Mouse (Mus musculus): Measurements from ENCODE around the gene Gng7.

Gng7 gene

DNA sequence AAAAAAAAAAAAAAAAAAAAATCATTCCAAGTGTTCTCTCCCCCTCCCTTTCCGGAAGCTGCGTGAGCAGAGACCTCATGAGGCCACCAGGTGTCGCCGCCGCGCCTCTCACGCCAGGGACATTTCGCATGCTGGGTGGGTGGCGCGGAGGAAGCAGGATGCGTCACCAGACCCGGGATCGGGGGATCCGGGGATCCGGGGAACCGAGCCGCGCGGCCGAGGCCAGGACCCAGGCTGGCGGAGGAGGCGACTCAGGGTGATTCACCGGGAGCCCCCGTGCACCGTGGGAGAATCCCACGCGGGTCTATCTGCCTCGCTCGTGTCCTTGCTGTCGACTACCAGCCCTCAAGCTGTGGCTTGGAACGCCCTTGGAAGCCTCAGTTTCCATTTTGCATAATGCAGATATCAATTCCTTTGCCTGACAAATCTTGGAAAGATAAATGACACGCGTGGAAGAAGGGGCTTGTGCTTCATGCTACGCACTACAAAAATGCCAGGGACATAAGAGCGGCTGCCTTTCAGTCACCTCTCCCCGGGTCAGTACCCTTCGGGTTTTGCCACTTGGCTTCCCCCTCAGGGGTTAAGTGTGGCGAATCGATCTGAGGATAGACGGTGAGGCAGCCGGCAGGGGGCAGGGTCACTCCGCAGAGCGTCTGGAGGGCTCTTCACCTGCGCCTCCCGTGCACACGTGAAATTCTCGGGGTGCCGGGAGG, 86.0 kb downstream of the Gng7 start:
- DNase-seq (ENCODE audit: low read depth): peak; percentile 85

DNA sequence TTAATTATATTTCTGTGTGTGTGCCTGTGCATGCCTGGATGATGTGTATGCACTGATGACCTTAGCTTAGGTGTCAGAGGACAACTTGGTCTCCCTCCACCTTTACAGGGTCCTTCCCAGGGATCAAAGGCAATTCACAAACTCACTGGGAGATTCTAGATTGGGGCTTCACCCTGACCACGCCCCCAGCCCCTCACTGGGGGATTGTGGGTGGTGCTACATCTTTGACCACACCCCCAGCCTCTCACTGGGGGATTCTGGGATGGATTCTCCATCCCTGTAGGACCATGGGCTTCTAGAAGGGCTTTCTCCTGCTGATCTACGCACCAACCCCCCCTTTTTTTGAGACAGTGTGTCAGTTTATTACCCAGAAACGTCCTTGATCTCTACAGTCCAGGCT, 89.3 kb downstream of the Gng7 start:
- DNase-seq (ENCODE audit: low read depth): no peak

DNA sequence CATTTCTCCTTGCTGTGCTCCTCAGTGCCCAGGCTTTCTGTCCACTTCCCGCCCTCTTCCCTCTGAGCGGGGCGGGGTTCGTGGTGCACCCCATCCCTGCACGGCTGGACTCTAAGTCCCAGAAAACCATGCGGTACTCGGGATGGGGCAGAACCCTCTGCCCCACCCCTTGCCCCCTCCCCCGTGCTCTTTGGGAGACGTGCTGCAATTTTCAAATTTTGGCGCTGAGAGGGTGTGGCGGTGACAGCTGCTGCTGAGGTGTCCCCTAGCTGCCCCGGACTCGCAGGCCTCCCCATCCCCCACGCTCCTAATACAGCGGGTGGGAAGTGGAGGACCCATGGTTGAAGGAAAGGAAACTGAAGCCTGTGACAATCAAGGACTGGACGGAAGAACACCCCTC, 92.8 kb downstream of the Gng7 start:
- DNase-seq (ENCODE audit: low read depth): no peak

DNA sequence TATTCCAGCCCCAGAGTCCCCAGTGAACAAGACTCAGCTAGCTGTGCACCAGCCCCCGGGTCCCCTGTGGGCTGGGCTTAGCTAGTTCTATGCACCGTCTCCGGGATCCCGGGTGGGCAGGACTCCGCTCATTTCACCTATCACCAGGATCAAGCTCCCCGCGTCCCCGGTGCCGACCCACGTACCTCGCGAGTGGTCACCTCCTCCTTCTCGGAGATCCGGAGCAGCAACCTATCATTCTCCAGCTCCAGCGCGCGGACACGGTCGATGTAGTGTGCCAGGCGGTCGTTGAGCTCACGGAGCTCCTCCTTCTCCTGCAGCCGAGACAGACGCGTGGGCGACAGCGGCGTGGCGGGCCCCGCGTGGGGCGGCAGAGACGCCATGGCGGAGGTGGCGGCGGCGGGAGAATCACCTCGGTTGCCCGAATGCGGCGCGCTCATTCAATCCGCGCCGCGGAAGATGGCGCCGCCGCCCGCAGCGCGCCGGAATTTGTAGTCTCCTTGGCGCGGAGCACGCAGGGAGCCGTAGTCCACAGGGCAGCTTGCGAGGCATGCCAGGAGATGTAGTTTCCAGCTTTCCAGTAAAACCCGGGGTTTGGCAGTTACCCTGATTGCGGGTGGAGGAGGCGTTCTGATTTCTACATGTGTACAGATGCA, 96.8 kb downstream of the Gng7 start, which contains the start of gene Lmnb2:
TSS of gene Lmnb2 (minus strand) at position 467 of the 656 bp plus-strand sequence.
- DNase-seq (ENCODE audit: low read depth): no peak

DNA sequence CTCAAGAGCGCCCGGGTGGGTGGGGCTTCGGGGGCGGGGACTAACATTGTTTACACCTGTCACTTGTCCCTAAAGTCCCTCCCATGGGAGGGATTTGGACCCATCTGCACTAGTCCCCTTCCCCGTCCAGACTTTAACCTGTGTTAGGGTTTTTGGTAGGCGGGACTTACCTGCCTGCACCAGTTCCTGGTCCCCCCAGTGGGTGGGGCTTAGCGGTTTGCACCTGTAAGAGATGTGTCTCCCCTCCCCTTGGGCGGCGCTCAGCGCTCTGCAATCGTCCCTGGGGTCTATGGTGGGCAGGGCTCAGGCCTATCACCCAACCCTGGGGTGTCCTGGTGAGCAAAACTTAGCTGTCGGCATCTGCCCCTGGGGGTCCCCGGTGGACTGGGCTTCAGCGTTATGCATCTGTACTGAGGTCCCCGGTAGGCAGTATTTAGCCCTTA, 97.4 kb downstream of the Gng7 start:
- no peak for DNase-seq (ENCODE audit: low read depth)

DNA sequence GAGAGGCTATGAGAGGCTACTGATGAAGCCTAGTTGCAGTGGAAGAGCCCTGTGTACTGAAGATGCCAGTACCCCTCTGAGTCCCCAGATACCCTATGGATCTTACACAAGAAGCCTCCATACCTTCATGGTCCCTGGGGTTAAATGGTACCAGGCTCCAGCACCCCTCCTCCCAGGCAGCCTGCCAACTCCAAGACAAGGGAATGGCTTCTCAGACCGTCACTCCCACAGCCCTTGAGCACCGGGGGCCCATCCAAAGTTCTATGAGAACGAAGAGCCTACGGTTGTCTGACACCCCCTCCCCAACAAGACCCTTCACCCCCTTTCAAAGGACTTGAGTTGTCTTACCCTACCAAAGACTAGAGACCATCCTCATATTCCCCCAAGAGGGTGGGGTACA, 99.0 kb downstream of the Gng7 start:
- DNase-seq (ENCODE audit: low read depth): no peak

DNA sequence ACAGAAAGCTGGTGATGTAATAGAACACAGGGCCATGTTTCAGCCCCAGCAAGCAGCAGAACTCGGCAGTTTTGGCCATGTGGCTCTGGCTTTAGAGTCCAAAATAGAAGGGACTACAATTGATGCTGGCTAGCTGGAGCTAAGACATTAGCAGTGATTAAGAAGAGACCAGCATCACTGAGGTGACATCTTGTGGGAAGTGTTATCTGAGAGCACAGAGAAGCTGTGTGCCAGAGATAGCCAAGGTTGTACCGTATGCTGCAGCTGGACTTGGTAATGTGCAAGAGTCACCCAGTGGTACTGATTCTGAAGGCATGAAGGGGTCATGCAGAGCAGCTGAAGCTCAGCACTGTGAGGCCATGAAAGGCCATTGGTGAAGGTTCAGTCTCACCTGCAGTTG, 99.5 kb downstream of the Gng7 start:
- DNase-seq (ENCODE audit: low read depth): no peak

DNA sequence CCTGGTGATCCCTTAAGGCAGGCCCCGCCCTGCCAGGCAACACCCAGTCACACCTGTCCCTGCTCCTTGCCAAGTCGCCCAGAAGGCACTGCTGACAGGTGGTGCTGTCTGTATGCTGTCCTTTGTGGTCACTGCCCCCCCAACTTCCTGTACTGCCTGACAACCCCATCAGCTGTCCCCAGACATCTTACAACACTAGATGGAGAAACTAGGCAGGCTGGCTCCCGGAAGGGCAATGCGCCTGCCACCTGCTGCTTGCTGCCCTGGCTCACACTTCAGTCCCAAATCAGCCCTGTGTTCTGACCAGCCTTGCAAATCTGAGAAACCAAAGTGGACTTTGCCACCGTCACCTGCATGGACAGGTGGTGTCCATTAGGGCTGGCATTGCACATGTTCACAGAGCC, 100.5 kb downstream of the Gng7 start:
- DNase-seq (ENCODE audit: low read depth): no peak

DNA sequence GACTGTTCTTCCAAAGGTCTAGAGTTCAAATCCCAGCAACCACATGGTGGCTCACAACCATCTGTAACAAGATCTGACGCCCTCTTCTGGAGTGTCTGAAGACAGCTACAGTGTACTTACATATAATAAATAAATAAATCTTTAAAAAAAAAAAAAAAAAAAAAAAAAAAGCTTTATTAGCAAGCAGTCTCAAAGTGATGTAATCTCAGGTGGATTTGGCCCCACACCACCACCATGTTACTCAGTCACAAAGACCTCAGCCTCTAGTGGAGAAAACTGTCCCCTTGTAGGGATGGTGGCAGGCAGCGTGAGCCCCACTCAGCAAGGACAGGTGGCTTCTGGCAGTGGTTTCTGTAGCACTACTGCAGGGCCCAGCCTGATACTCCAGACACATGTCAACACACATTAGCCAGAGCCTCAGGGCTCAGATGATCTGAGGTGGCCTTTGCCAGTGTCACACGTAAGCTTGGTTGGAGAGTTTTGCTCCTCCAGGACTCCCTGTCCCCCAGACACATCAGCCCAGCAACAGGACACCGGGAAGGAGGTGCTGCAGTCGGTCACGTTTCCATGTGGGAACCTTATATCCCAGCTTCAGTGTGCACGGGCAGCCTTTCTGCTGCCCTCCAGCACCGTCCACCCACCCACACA, 101.3 kb downstream of the Gng7 start:
- no peak for DNase-seq (ENCODE audit: low read depth)

DNA sequence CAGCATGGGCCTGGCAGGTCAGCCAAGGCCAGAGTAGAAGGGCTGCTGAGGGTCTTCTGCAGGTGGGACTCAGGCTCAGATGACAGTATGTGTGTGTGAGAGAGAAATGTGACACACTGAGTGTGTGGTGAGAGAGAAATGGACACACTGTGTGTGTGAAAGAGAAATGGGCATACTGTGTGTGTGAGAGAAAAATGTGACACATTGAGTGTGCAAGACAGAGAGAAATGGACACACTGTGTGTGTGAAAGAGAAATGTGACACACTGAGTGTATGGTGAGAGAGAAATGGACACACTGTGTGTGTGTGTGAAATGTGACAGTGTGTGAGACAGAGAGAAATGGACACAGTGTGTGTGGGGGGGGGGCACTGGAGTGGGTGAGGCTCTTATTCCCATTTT, 102.9 kb downstream of the Gng7 start:
- DNase-seq (ENCODE audit: low read depth): no peak

DNA sequence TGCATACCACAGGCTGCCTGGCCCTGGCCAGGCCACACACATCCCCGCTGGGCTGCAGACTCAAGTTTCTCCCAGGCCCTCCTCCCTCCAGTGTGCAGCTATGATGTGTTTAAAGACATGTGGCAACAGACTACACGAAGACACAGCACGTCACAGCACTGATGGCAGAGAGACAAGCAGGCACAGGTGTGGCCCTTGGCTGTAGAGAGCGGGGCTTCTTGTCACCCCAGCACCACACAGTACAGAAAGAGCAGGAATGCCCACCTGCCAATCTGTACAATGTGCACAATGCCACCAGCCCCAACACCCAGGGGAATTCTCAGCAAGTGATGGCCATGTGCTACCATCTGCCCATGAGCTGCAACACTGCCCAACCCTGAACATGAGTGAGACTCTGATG, 103.4 kb downstream of the Gng7 start:
- no peak for DNase-seq (ENCODE audit: low read depth)

DNA sequence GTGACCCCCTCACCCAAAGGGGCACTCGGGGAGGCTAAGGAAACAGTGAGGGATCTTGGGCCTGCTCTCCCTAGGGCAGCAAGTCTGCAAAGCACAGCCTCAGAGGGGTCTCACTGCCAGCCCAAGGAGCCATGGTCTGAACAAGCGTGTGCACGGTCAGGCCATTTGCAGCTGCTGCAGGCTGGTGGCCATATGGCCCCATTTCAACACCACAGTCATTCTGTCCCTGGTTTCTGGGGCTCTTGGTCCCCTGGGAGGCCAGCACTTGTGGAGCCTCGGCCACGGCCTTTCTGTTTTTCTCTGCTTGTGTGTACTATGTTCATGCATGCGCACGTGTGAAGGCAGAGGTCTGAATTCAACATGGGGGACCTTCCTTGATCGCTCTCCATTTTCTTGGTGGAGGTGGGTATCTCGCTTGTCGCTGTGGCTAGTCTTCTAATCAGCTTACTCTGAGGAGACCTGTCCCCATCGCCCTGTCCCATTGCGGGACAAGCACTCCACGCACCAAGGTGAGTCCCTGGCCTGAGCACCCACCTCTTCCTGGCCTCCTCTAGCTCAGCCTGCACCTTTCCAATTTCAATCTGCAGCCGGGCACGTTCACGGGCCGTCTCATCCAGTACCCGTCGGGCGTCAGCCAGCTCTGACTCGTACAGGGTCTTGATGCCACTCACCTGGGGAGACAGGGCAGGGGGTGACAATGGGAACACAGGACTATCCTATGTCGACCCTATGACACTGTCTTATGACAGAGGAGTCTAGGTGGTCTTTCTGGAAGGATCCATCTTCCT, 105.2 kb downstream of the Gng7 start:
- no peak for DNase-seq (ENCODE audit: low read depth)

DNA sequence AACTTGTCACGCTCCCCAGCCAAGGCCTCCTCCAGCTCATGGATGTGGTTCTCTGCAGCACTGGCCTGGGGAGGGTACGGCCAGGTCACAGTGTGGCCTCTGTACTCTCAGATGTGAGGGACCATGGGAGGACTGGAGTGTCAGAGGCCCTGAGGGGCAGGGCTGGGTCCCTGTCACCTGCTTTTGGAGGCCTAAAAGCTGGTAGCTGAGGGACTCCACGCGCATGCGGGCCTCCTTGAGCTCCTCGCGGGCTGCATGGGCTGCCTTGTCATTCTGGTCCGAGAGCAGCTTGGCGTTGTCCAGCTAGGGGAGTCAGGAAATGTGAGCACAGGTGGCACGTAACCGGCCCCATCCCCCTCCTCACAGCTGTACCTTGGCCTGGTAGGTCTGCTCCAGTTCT, 110.0 kb downstream of the Gng7 start:
- no peak for DNase-seq (ENCODE audit: low read depth)

DNA sequence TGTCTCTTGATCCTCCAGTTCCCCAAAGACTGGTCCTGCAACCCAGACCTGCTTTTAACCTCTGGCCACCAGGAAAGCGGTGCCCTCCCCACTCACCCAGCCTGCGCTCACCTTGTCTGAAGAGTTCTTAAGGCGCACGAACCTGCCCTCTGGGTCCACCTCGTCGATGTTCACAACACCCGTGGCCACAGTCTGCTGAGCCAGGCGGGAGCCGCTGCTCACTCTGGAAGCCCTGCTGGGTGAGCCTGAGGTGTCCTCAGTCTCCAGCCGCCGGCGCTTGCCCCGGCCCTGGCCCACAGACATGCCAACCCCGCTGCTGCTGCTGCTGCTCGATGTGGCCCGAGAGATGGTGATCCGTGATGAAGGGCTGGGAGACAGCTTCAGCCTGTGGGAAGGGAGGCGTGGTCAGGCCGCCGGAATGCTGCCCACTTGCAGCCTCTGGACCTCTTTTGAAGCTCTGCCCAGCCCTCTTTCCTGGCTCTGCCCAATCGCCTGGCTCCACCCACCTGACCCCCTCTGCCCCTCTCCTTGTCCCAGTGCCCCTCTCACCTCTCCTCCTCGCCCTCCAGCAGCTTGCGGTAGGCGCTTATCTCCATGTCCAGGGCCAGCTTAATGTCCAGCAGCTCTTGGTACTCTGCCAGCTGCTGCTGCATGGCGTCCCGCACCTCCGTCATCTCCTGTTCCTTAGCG, 110.6 kb downstream of the Gng7 start:
- no peak for DNase-seq (ENCODE audit: low read depth)

DNA sequence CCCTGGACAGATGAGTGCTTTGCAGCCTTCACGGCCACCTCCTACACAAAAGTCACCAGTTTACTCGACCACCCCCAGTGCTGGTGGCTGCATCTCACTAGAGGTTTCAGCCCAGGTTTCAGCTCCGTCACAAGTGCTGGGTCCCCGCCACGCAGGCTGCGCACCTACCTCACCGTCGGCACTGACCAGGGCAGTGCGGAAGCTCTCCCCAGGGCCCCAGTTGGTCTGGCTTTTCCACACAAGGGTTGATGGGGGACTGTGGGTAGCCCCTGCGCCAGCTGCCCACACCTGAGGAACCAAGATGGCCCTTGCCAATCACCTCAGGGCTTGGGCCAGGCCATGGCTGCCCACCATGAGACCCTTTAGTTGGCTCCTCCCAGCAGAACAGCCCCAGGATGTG, 111.5 kb downstream of the Gng7 start:
- no peak for DNase-seq (ENCODE audit: low read depth)

DNA sequence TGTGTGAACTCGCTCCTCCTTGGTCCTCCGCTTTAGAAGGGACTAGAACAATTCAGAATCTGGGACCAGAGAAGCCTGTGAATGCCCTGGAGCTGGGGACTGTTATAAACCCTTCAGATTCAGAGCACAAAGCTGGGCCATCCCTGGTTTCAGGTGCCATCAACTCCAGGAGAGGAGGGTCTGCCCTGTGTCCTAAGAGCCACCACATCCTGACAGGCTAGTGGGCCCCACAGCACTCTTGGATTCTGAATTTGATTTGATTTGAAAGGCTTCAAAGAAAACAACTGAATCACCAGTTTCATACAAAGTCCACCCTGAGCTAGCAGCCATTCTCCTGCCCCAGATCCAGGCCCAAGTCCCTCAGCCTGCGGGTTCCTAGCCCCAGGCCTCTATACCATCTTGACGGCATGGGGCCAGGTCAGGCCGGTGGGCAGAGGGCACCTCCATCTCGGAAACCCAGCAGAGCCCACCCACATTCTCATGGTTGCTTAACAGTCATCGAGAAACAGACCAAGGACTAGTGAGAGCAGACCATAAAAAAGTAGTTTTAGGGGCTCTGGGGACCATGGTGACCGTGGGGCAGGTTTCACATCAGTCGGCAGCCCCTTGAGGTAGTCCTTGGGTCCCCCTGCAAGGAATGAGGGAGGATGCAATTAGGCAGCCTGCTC, 112.3 kb downstream of the Gng7 start:
- no peak for DNase-seq (ENCODE audit: low read depth)

DNA sequence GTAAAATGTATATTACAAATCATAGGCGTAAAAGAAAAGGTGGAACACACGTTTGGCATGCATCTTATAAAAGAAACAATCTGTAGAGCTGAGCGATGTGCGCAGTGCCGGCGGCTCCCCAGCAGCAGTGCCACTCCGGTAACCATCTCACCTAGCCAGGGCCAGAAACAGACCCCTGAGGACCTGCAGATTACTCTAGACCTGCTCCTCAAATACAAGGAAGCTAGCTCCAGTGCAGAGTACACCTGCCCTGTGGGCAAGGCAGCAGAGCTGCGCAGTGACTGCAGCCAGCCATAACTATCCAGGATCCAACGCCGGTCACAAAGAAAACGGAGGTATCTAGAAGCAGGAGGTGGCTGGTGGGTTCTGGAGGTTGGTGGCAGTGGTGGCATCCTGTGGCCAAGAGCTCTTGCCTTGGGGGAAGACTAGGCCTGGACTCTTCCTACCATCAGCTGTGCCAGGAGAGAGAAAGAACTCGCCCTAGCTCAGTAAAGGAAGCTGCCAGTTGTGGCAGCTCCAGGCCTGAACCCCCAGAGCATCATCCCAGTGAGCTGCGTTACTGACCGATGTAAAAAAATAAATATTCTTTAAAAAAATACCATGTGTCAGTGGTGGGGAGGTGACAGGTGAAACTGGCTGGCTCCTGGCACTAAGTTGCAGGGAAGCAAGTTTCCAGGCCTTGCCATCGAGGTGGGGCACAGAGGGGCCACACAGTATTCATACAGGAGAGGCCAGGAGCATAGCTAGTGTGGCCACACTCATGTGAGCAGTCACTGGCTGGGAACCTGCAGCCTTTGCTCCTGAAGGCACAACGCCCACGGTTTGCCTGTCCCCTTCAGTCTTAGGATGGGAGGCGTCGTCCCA, 113.1 kb downstream of the Gng7 start:
- no peak for DNase-seq (ENCODE audit: low read depth)

DNA sequence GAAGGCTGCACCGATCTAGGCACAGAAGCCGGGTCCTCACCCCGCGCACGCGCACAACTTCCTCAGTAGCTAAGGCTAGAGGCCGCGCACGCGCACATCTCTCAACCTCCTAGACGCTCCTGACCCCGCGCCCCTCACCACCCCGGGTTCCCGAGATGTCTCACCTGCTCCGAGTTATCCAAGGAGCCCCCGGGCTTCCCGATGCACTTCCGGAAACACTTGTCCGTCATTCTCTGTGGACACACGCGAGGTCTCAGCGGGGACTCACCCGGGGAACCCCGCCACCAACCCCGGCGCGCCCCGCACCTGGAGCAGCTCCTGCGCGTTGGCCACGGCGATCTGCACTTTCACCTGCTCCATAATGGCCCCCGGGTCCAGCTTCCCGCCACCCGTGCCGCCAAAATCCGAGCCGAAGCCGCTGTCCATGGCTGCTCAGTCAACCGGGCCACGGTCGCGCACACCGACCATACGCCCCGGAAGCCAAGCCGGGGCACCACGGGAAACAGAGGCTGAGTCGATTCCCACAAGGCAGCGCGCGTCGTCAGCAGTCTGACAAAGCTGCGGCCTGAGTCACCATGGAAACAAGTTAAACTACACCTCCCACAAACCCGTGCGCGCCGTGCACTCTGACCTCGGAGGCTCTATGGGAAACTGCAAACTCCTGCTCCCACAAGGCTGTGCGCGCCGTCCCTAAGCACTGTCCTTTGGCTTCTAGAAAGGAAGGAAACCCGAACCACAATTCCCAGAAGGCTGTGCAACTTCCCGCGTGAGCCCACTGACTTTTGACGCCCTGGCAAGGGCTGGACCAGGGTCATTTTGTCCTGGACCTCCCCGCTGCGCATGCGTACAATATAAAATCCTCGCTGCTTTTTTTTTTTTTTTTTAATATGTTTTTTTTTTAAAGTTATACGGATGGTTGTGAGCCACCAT, 114.2 kb downstream of the Gng7 start, which contains the start of gene Timm13:
TSS of gene Timm13 (minus strand) at position 652 of the 930 bp plus-strand sequence.
- peak; percentile 97 for DNase-seq (ENCODE audit: low read depth)
